Mouse (Mus musculus) gastrocnemius, postnatal 4 days (tissue): ENCODE measurements around the gene Gpc6. TPM values are rescaled to one million over a fixed set of nuclear protein-coding genes. Genes with fewer than 3 reads are reported as not detected.

Source experiments
- DNase-seq, 2 experiments: peaks; one replicate each; pipeline ENCODE4 v3.0.0; 2021 to 2022; ENCODE audit warnings: low spot score in 2 of 2, mixed read lengths in 2 of 2
- microRNA-seq: library from miRNA; unstranded; fragments of <30 nt; microRNA quantifications from one replicate; pipeline ENCODE4 v1.2.0, GENCODE M21; 2021
- total RNA-seq, 2 experiments: library from RNA; stranded (reverse); gene quantifications; 2 replicates each; pipeline ENCODE4 v1.2.3; 2021

Gene Gpc6
- total RNA-seq, 2 experiments from 2014 or later: 23.6 to 26.7 TPM

DNA sequence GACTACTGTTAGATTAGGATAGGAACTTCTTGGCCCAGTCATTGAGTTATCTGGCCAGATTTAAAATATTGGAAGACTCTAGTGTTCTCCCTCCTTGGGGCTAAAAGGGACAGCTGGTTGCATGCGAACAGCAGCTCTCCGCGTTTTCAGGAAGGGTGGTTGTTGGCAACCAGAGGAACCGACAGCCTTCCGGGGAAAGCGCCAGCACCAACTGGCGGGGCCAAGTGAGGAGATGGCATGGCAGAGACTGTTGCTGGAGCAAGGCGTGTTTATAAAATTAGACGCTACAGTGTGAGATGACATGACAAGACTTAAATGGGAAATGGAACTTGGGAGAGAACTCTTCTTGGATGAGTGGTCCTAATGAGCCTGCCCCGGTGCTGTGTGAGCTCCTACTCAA lies 1056.4 kb downstream of the Gpc6 start:
- peak in 1 of 2 experiments; percentile 41 for DNase-seq

- DNase-seq: no peak
Measured at GRCm38 (mm10) chr14:117988444-117988843, 1063.3 kb downstream of the Gpc6 start.

DNA sequence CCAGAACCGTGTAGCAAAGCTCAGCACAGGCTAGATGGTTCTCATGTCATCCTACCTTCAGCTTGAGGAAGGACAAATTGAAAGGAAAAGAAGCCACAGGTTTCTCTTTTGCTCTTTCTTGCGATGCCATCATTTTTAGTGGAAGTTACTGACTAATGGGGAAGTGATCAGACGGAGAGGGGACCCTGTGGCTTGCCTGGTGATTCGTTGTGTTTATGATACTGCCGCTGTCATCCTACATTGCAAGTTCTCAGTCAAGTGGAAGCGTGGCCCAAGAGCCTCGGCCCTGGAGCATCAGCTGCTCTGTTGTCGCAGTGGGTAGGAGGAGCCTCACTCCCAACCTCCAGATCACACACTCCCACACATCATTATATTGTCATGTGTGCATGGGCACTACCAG lies 1065.1 kb downstream of the Gpc6 start:
- no peak for DNase-seq

DNA sequence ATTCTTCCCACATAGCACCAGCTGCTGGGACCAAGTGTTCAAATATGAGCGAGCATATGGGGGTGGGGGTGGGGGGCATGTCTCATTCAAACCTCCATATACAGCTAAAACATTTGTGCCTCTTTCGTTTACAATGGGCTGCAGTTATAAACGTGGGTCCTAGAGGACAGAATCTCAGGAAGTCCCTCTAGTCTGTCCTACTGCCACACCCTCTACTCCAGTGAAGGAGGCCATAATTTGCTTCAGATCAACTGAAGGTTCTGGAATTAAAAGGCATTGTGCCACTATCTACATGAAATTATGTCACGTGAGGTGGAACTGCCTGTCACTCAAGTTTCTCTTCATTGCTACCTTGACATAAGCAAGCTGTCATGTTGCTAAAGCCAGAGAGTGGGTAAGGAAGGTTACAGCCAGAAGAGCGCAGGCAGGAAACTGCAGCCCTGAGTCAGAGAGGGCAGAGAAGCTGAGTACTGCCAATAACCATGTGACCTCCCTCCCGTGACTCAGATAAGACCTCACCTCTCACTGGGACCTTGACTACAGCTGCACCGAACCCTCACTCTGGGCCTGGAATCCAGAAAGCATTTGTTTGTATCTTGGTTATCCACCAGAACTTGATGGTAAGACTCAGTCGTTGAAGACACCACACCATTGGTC lies 1067.6 kb downstream of the Gpc6 start:
- DNase-seq: no peak

- no peak for DNase-seq
Measured at GRCm38 (mm10) chr14:117993845-117994244, 1068.7 kb downstream of the Gpc6 start.

DNA sequence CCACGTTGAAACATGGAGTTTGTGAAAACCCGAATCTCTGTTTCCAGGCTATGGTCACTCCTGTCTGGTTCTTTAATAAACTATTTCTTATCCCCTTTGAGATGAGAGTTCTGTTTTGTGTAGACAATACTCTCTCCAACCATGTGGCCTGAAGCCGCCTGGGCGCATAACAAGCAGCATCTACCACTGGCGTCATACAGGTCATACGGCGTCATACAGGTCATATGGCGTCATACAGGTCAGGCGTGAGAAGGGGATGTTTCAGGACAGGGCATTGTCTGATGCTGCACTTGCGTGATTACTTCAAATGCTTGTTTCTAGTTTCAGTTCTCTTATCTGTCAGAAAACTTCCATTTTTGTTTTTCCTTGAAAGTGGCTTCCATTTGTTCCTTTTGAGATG lies 1079.3 kb downstream of the Gpc6 start:
- no peak for DNase-seq

GRCm38 (mm10) chr14:118005697-118006096 lies 1080.6 kb downstream of the Gpc6 start:
- peak in 1 of 2 experiments; percentile 33 for DNase-seq

DNA sequence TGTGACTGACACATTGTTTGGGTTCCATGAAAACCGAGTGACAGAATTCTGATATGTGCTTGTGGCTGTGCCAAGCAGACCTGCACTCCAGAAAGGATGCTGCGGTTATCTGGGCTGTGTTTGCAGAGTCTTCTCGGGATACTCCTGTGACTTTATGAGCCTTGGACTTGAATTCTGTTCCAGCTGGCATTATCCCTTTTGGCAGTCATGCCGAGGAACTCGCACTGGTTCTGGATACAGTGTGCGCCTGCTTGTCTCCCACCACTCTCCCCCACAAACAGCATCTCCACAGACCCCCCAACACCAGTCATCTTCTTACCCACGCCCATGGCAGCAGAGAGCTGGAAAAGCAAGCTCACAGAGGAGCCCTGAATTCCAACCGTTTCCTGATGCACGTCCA lies 1084.4 kb downstream of the Gpc6 start:
- no peak for DNase-seq

DNA sequence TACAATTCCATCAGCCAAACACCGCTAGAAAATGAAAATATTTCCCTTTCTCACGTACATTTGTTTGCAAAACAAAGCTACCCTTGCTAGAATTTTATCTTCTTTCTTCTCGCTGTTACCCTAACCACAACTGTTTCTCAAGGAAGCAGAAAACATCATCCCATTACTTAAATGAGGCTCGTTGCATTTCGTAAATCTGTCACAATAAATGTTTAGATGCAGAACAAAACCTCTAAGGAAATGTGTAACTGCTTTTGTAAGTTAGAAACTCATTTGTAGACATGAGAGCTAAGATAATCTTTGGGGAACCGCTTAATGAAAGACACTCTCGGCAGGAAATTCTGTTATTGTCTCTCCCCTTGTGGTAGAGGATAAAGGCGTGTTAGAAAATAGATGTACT lies 1088.1 kb downstream of the Gpc6 start:
- no peak for DNase-seq

DNA sequence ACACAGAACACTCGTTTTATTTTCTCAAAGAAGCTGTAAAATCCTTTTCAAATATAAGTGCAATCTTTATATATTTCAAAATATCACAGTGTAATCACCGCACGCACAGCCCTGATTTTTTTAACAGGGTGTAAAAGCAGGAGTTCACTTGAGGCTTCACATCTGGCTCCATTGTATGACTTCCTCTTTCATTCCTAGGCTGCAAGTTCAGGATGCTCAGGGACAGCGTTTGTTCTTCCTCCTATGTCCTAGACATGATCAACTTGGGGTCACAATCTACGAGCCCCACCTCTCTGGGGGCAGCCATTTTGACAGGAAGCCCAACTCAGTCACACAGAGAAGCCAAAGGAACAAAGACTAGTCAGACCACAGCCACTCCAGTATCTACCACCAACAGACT lies 1094.2 kb downstream of the Gpc6 start:
- no peak for DNase-seq

GRCm38 (mm10) chr14:118021867-118022543 lies 1096.9 kb downstream of the Gpc6 start:
- DNase-seq: no peak

Small RNAs within 50 kb of the gene (microRNA-seq; reads per million reads assigned to microRNA genes)
- not detected for gene Mir6239
